Mouse (Mus musculus) cerebellum, postnatal 14 days (tissue): ENCODE data around the gene BC048507.
A peak's percentile ranks its signal among the peaks of the same experiment; 100 is the strongest.
"Not testable (repeated sequence)": the region's sequence is repeated elsewhere in the genome, so short reads cannot be mapped to it uniquely, and the experiment has no call there.

Source experiments
- DNase-seq, 2 experiments: peaks; one replicate each; pipeline ENCODE4 v3.0.0; 2021; ENCODE audit warnings: mixed read lengths in 2 of 2

The BC048507 gene

GRCm38 (mm10) chr13:67863026-67863425, at the start of gene BC048507:
TSS of gene BC048507 (plus strand) at chr13:67863326.
- no peak for DNase-seq

DNA sequence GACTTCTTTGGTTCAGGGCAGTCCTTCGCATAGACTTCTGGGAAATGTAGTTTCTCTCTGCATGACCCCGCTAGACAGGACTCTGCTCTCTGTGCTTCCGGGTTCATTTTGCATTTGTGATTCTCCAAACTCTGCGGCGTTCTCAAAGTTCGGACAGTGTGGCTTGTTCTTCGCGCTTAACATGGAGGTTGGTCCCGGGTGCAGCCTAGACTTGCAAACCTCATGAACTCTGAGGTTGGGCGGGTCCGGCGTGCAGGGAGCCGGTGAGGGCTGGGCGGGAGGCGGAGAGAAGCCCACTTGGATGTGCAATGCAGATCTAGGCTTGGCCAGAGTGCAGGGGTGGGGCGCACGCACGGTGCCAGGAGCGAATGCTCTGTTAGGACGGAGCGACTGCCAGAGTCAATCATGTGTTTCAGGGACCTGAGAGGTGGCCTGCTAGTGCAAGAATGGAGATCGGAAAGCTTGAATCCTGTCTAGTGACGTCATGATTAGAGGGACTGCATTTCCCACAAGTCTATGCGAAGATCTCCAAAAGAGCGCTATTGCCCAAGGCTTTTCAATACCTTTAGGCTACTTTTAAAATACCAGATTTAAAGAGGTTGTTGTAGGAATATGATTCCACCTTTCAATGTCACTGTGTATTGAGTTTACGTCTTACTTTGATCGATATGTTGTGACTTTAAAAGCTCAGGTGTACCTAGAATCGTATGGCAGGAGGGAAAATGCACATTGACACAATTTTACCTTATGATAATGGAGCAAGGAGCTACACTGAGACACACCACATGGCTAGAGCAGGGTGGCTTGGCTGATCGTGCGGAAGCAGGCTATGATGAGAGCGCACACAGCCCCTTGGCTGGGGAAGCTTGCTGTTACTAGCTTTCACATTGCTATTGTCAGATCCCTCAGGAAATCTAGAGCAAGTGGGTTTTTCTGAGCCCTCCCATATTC, 49.1 kb upstream of the BC048507 start, which contains the start of gene Zfp273:
TSS of gene Zfp273 (plus strand) at position 31 of the 951 bp plus-strand sequence.
- DNase-seq = peak; percentile 73 to 84

DNA sequence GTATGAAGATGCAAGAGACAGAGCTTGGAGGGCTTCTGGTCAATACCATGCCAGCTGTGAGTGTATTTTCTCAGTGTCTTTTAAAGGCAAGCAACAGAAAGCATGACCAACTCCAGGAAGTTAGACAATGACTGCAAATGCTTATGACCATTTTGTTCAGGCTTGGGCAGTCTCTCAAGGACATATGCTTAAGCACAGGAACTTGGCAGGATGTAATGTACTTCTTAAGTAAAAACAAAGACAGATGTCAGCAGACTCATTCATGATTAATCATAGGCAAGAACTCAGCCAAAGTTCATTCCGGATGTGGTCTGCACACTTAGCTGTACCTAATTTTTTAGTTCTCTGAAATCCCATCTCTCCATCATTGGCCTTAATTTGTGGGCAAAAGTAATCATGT, 44.5 kb upstream of the BC048507 start:
- DNase-seq = no peak

DNA sequence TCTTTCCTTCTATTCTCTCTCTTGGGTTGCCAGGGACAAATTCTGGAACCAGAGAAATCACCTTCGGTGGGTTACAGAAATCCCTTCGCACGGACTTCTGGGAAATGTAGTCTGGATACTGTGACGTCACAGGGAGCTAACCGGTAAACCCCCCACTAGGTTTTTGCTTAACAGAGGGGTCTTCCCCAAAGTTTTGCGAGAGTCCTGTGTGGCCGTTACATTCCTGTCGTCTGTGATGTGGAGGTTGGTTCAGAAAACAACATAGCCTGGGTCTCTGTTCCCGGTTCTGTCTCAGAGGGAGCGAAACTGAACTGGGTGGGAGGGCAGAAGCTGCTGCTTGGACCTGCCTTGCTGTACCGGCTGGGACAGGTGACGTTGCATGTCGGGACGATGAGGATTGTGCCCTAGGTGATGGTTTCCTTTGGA, 32.2 kb upstream of the BC048507 start, which contains the start of gene Gm10037:
TSS of gene Gm10037 (plus strand) at position 196 of the 426 bp plus-strand sequence.
- DNase-seq = peak; percentile 67 to 78

DNA sequence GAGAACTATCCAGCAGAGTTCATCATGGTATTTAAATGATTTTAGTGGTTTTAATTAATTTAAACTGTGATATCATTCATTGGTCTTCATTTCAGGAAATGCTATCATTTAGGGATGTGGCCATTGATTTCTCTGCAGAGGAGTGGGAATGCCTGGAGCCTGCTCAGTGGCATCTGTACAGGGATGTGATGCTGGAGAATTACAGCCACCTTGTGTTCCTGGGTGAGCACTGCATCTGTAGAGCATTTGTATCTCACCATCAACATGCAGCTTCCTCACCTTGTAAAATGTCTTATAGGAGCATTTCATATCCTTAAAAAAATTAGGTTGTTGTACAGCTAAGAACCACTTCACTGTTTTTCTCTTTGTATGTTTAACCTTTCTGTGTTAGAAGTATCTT, 30.0 kb upstream of the BC048507 start:
- DNase-seq = not testable (repeated sequence)

DNA sequence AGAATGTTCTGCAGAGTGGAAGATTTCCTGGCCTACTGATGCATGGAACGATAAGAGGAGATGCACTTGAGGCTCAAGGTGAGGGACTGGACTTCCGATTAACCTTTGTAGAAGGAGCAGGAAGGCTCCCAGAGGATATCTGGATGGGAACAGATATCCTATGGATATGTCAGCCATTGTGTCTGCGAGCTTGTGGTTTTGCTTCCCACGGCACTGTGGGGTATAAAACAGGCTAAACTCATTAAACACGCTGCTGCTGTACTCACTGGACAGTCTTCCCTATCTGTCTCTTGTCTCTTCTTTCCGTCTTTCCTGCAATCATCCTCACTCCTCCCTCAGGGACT, 19.4 kb upstream of the BC048507 start:
- DNase-seq = no peak

GRCm38 (mm10) chr13:67844119-67844852, 18.8 kb upstream of the BC048507 start:
- DNase-seq = peak; percentile 79 to 80

- DNase-seq = peak in 1 of 2 experiments; percentile 37
These were observed 18.3 kb upstream of the BC048507 start for GRCm38 (mm10) chr13:67844853-67845194.

DNA sequence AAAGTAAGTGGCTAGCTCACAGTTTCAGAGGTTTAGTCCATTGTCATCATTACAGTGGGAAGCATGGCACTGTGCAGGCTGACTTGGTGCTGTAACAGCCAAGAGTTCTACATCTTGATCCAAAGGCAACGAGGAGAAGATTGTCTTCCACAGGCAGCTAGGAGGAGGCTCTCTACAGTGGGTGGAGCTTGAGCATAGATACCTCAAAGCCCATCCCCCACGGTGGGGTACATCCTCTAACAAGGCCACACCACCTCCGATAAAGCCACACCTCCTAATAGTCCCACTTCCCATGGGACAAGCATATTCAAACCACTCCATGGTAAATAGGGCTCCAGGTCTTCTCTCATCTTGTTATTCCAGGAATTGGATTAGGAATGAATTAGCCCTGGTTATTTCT, 12.8 kb upstream of the BC048507 start:
- no peak for DNase-seq

DNA sequence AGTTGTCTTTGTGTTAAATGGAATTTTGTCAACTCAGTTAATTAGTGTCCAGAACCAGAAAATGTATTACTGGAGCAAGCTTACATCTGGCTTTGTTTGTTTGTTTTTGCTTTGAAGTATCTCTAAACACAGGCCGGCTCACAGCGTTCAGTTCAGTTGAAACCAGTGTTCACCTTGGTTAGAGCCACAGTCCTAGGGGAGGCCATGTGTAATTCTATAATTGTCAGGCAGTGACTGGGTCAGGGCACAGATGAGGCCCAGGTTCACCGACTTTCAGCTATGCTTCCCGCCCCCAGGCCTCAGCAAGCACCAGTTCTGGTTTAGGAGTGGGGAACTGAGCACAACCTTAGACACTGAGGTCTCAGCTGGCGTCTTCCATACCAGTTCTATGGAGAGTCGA, 10.0 kb upstream of the BC048507 start:
- no peak for DNase-seq

GRCm38 (mm10) chr13:67853983-67854382, 9.1 kb upstream of the BC048507 start:
- no peak for DNase-seq

DNA sequence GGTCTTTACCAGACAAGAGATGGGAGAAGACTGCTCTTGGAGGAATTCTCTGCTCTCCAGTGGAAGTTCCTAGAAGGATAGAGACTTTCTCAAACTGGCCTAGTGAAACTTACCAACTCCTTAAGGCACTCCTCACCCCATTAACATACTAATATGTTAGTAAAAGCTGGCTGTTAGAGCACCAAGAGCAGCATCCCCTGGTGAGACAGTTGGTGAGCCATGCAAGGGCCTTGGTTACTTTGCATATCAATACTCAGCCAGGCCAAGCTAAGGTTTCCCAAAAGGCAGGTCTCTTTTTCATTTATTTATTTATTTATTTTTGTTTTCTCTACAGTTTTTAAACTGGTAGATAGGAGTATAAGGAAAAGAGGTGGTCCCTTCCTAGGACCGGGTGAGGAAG, 5.8 kb upstream of the BC048507 start:
- no peak for DNase-seq

DNA sequence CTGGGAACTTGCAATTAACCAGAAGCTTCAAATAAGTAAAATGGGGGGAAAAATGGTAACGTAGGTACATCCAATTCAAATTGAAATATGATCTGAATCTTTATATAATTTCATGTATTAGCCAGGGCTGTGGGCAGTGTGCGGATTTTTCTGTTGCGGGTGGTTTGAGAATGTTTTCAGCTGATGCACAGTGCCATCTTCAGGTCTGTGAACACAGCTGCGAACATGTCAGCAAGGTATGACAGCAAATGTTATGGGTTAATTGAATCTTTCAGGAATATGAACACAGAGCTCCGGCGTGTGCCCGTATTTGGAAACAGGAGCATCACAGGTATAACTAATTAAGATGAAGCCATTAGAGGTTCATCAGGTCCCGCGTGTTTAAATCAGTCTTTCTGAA, 618 bp upstream of the BC048507 start:
- no peak for DNase-seq

GRCm38 (mm10) chr13:67864764-67865350, 1.7 kb downstream of the BC048507 start:
- no peak for DNase-seq

- no peak for DNase-seq
These were observed 4.8 kb downstream of the BC048507 start for GRCm38 (mm10) chr13:67867899-67868298.

DNA sequence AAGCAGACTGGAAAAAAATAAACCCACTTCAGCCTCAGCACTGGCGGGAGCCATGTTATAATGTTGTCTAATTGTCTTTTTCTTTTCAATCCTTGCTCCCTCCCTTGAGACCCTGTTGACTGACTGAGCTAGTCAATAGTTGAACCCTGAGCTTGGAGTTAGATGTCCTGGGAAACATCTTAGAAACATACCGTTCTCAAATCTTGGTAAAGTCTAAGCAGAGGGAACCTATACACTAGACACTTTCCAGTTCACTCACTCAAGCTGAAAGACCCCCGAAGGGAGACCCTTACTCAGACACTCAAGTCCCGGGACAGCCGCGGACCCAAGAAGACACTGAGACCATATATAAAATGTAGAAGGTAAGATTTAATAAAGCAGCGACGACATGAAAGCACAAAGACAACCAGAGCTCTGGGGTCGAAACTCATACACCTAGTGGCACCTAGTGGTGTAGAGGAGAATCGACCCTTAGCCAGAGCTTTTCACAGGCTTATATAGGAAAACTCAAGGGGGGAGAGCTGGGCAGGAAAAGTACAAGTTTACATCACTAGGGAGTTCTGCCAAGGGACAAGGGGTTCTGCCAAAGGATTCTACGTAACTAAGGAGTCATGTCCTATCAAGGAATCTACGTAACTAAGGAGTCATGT, 13.0 kb downstream of the BC048507 start:
- DNase-seq = not testable (repeated sequence)

GRCm38 (mm10) chr13:67876699-67877254, 13.7 kb downstream of the BC048507 start:
- DNase-seq = no peak

- no peak for DNase-seq
These were observed 20.8 kb downstream of the BC048507 start for GRCm38 (mm10) chr13:67883966-67884365.

DNA sequence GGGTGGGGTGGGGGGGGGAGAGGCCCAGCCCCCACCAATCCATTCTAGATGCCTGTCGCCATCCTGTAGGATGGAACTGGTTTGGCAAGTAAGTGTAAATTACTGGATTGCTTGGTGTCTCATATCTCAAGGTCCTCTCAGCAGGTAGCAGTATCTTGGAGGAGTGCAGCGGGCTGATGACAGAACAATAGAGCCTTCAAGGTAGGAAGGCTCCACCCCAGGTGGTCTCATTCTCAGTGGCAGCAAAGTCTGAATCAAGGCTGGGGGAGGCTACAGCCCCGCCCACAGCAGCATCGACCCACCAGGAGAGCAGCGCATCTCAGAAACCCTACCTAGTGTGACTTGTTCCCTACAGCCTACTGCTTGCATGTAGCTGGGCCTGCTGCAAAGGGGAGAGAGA, 46.6 kb downstream of the BC048507 start:
- DNase-seq = no peak
